Mouse (Mus musculus) midbrain, embryonic 15.5 days (tissue): ENCODE data around the gene Ctcf. TPM values are rescaled to one million over a fixed set of nuclear protein-coding genes. Genes with fewer than 3 reads are reported as not detected.
A peak's percentile ranks its signal among the peaks of the same experiment; 100 is the strongest.

Experiments used
- ATAC-seq: fragments of 200-750 bp; cut with Nextera tagmentation; replicated peaks from 2 replicates; pipeline ENCODE4 v1.8.0; 2017; ENCODE audit warnings: moderate TSS enrichment
- H3K27ac ChIP-seq: fragments of 300-500 bp; sonication (generic); 2 replicates; pipeline ENCODE4 v1.5.1; 2015; ENCODE audit warnings: mild to moderate bottlenecking, inconsistent platforms
- H3K27me3 ChIP-seq: fragments of 300-500 bp; sonication (generic); replicated peaks from 2 replicates; pipeline ENCODE4 v1.6.1; 2015; ENCODE audit warnings: inconsistent platforms
- H3K36me3 ChIP-seq: fragments of 300-500 bp; sonication (generic); replicated peaks from 2 replicates; pipeline ENCODE4 v1.6.1; 2015; ENCODE audit warnings: inconsistent platforms
- H3K4me1 ChIP-seq: fragments of 300-500 bp; sonication (generic); 2 replicates; pipeline ENCODE4 v1.6.1; 2015; ENCODE audit warnings: inconsistent platforms
- H3K4me2 ChIP-seq: fragments of 300-500 bp; sonication (generic); 2 replicates; pipeline ENCODE4 v1.6.1; 2015; ENCODE audit warnings: inconsistent platforms, mild to moderate bottlenecking, moderate library complexity
- H3K4me3 ChIP-seq: fragments of 300-500 bp; sonication (generic); 2 replicates; pipeline ENCODE4 v1.5.1; 2015; ENCODE audit warnings: mild to moderate bottlenecking, inconsistent platforms
- H3K9ac ChIP-seq: fragments of 300-500 bp; sonication (generic); 2 replicates; pipeline ENCODE4 v1.6.1; 2015; ENCODE audit warnings: mild to moderate bottlenecking, inconsistent platforms
- H3K9me3 ChIP-seq: fragments of 300-500 bp; sonication (generic); 2 replicates; pipeline ENCODE4 v1.6.1; 2016; ENCODE audit warnings: inconsistent platforms
- WGBS: fragments of 180-500 bp; shearing (Covaris S2); methylation state at CpG from one replicate; pipeline ENCODE4 v1.1.7; 2015; ENCODE audit warnings: mixed read lengths; 5-methylcytosine and 5-hydroxymethylcytosine counted together
- polyA plus RNA-seq: library from polyadenylated mRNA; unstranded; fragments of >200 nt; fragmentation: Nextera tagmentation; extraction: Ambion mirVana; gene quantifications from 2 replicates; pipeline ENCODE4 v1.2.1, GENCODE M21; 2015

The Ctcf gene
- polyA plus RNA-seq, 1 experiment from 2014 or later: 108 TPM

GRCm38 (mm10) chr8:105685325-105685724 is 49.0 kb downstream of the Ctcf start:
- ATAC-seq: no peak
- Histone ChIP-seq H3K9ac (no peak overlapping the region), H3K27ac (no peak overlapping the region), H3K9me3 (no peaks in the 10 kb centered on the region), H3K36me3 (peaks cover 35% of the 10 kb centered on the region; the same call in 1 of the 2 replicates), H3K4me1 (no peaks in the 10 kb centered on the region), H3K4me2 (no peak overlapping the region), H3K4me3 (no peak overlapping the region), H3K27me3 (no peaks in the 10 kb centered on the region)
- WGBS: 78% methylated on average over 7 of the region's 7 CpGs

GRCm38 (mm10) chr8:105685796-105686308 is 49.5 kb downstream of the Ctcf start, which contains the start of gene Carmil2:
Carmil2 (plus strand) TSS chr8:105686274.
- Histone ChIP-seq H3K4me3 (no peak within 1 kb of the TSS), H3K27me3 (no peaks in the 10 kb centered on the region), H3K9ac (no peak within 1 kb of the TSS), H3K4me2 (0 out of 2 replicates have a peak within 1 kb of the TSS, but pooled peaks have one; percentile 7), H3K27ac (no peak within 1 kb of the TSS), H3K36me3 (peaks cover 30% of the 10 kb centered on the region; the same call in 1 of the 2 replicates), H3K9me3 (no peaks in the 10 kb centered on the region), H3K4me1 (no peaks in the 10 kb centered on the region)
- ATAC-seq: peak; percentile 31; the same call in 1 of the 2 replicates
- WGBS: 13% methylated on average over 26 of the region's 26 CpGs

DNA sequence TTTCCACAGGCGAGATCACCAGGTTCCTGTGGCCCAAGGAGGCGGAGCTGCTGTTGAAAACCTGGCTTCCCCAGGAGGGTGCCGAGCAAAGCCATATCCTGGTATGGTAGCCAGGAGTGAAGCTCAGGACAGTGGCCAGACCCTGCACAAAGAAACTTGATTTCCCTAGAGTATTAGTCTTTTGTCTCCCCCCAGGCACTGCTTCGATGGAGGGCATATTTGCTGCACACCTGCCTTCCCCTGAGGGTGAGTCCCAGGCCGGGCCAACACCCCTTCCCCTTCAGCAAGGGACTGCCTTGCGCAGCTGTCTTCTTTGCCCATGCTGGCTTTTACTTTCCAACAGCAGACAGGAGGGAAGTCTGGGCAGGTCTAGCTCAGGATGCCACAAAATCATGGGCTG is 50.2 kb downstream of the Ctcf start:
- Histone ChIP-seq H3K4me2 (no peak overlapping the region), H3K27ac (no peak overlapping the region), H3K4me1 (no peaks in the 10 kb centered on the region), H3K27me3 (no peaks in the 10 kb centered on the region), H3K9me3 (no peaks in the 10 kb centered on the region), H3K36me3 (peaks cover 23% of the 10 kb centered on the region; the same call in 1 of the 2 replicates), H3K4me3 (no peak overlapping the region), H3K9ac (no peak overlapping the region)
- 59% methylated on average over 6 of the region's 6 CpGs for WGBS
- ATAC-seq: no peak

DNA sequence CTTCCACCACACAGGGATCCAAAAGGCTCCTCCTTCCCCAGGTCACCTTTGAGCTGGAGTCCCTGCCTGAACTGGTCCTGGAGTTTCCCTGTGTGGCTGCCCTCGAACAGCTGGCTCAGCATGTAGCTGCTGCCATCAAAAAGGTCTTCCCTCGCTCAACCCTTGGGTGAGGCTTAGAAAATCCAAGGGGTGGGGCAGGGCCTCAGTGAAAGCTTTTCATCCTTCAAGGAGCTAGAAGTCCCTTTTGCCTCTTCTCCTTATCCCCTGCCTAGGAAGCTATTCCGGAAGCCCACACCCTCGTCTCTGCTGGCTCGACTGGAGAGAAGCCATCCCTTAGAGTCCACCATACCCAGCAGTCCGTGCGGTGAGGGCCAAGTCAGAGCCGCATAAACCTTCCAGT is 51.1 kb downstream of the Ctcf start:
- WGBS: 57% methylated on average over 8 of the region's 8 CpGs
- no peaks in the 10 kb centered on the region for H3K9me3 ChIP-seq
- no peak overlapping the region for H3K27ac ChIP-seq
- no peak overlapping the region for H3K4me3 ChIP-seq
- H3K4me2 ChIP-seq: no peak overlapping the region
- no peaks in the 10 kb centered on the region for H3K27me3 ChIP-seq
- no peak for ATAC-seq
- peaks cover 15% of the 10 kb centered on the region; the same call in 1 of the 2 replicates for H3K36me3 ChIP-seq
- H3K4me1 ChIP-seq: no peaks in the 10 kb centered on the region
- H3K9ac ChIP-seq: no peak overlapping the region

DNA sequence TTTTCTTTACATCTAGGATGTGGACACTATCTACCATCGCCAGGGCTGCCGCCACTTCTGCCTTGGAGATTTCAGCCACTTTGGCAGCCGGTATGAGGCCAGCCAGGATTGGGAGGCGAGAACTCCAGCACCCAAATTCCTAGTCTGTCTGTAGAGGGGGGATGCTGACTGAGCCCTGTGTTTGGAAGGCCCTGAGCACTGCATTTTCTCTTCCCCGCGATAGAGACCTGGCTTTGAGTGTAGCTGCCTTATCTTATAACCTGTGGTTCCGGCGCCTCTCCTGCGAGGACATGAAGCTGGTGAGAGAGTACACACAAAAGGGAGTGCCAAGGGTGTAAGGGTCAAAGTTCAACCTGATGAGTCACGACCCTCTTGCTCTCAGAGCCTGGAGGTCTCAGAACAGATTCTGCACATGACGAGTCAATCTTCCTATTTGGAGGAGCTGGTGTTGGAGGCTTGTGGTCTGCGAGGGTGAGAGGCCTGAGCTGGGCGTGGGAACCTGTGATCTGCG is 51.9 kb downstream of the Ctcf start:
- no peak overlapping the region for H3K4me2 ChIP-seq
- H3K27ac ChIP-seq: no peak overlapping the region
- no peak for ATAC-seq
- no peak overlapping the region for H3K9ac ChIP-seq
- H3K27me3 ChIP-seq: no peaks in the 10 kb centered on the region
- H3K4me3 ChIP-seq: no peak overlapping the region
- 63% methylated on average over 14 of the region's 14 CpGs for WGBS
- no peaks in the 10 kb centered on the region for H3K9me3 ChIP-seq
- 0 out of 2 replicates have a peak, but pooled peaks cover 8% of the 10 kb centered on the region for H3K36me3 ChIP-seq
- H3K4me1 ChIP-seq: no peaks in the 10 kb centered on the region

DNA sequence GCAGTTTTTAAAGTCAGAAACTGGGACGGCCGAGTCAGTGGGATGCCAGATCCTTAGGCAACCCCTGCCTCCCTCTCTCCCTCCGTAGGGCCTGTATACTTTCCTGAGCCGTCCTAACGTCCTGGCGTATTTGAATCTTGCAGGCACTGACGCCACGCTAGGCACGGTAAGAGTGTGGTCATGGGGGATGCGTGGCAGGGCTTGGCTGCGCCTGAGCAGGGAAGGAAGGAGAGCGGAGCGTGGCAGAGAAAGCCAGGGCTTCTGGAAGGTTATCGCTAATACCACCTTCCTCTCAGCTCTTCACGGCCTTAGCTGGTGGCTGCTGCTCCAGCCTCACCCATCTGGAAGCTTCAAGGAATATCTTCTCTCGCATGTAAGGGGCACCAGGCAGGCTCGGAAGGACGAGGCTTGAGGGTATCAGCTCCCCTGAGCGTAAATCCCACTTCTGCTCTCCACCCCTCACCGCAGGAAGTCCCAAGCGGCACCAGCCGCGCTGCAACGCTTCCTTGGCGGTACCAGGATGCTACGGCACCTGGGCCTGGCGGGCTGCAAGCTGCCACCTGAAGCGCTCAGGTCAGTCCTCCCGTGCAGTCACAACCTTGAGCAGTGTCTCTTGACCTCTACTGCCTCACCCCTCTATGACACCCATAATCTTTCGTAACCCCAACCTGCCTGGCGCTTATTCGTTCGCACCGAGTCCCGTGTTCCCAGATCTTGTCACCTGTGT is 53.1 kb downstream of the Ctcf start:
- WGBS: 58% methylated on average over 35 of the region's 35 CpGs
- no peak overlapping the region for H3K4me2 ChIP-seq
- peaks cover under 1% of the 10 kb centered on the region for H3K4me1 ChIP-seq
- ATAC-seq: no peak
- no peaks in the 10 kb centered on the region for H3K27me3 ChIP-seq
- no peaks in the 10 kb centered on the region for H3K36me3 ChIP-seq
- H3K27ac ChIP-seq: no peak overlapping the region
- H3K9me3 ChIP-seq: no peaks in the 10 kb centered on the region
- no peak overlapping the region for H3K4me3 ChIP-seq
- H3K9ac ChIP-seq: no peak overlapping the region

DNA sequence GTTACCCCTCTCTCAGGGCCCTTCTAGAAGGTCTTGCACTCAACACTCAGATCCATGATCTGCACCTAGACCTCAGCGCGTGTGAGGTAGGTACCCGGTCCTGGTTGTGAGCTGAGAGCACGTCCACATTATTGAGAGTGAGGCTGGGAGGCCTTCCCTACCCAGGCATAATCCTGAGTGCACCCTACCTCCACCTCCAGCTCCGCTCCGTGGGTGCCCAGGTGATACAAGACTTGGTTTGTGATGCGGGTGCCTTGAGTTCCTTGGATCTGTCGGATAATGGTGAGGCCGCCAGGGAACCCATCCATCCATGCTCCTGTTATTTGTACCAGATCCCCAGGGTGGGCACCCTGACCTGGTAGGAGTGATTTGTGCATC is 53.6 kb downstream of the Ctcf start:
- whole genome bisulfite sequencing: 88% methylated on average over 9 of the region's 9 CpGs
- no peaks in the 10 kb centered on the region for H3K36me3 ChIP-seq
- no peaks in the 10 kb centered on the region for H3K9me3 ChIP-seq
- H3K4me3 ChIP-seq: no peak overlapping the region
- no peak for ATAC-seq
- H3K27me3 ChIP-seq: no peaks in the 10 kb centered on the region
- H3K9ac ChIP-seq: no peak overlapping the region
- H3K4me1 ChIP-seq: peaks cover 6% of the 10 kb centered on the region
- H3K4me2 ChIP-seq: no peak overlapping the region
- H3K27ac ChIP-seq: no peak overlapping the region

GRCm38 (mm10) chr8:105690978-105691377 is 54.6 kb downstream of the Ctcf start:
- H3K9me3 ChIP-seq: no peaks in the 10 kb centered on the region
- no peak overlapping the region for H3K9ac ChIP-seq
- no peaks in the 10 kb centered on the region for H3K27me3 ChIP-seq
- no peak for ATAC-seq
- H3K4me2 ChIP-seq: no peak overlapping the region
- no peak overlapping the region for H3K4me3 ChIP-seq
- 88% methylated on average over 14 of the region's 14 CpGs for WGBS
- H3K27ac ChIP-seq: no peak overlapping the region
- H3K36me3 ChIP-seq: no peaks in the 10 kb centered on the region
- H3K4me1 ChIP-seq: peaks cover 14% of the 10 kb centered on the region

GRCm38 (mm10) chr8:105692449-105693182 is 56.2 kb downstream of the Ctcf start:
- Histone ChIP-seq H3K4me3 (no peak overlapping the region), H3K27ac (no peak overlapping the region)
- no peak for ATAC-seq

DNA sequence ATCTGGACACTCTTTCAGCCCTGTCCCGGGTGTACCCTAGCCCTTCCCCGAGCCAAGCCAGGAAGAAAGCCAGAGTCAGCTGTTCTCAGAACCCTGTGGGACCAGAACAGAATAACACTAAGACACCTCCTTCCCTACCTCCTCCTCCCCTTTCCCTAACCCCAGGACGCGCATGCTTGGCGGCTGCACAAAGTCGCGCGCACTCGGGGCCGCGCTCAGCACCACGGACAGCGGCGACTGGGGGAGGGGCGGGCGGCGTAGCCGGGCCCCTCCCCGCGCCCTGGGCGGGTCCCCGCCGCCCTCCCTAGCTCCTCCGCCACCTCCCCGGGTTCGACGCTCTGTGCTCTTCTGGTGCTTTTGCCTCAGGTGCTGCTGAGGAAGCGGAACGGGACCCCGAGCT is 57.3 kb downstream of the Ctcf start:
- peak overlapping the region; percentile 64 for H3K4me2 ChIP-seq
- H3K36me3 ChIP-seq: peaks cover 19% of the 10 kb centered on the region
- H3K4me1 ChIP-seq: peaks cover 14% of the 10 kb centered on the region
- peak overlapping the region; percentile 64 for H3K9ac ChIP-seq
- peak overlapping the region; percentile 59 for H3K4me3 ChIP-seq
- no peaks in the 10 kb centered on the region for H3K9me3 ChIP-seq
- WGBS: 4% methylated on average over 30 of the region's 30 CpGs
- no peaks in the 10 kb centered on the region for H3K27me3 ChIP-seq
- peak overlapping the region; percentile 85 for H3K27ac ChIP-seq
- peak; percentile 72 for ATAC-seq

More at GRCm38 (mm10) chr8:105692449-105693182, 56.2 kb downstream of the Ctcf start:
- Histone ChIP-seq H3K27me3 (no peaks in the 10 kb centered on the region), H3K36me3 (peaks cover 9% of the 10 kb centered on the region), H3K9ac (no peak overlapping the region), H3K9me3 (no peaks in the 10 kb centered on the region), H3K4me2 (no peak overlapping the region), H3K4me1 (peaks cover 14% of the 10 kb centered on the region)
- 95% methylated on average over 11 of the region's 11 CpGs for WGBS

DNA sequence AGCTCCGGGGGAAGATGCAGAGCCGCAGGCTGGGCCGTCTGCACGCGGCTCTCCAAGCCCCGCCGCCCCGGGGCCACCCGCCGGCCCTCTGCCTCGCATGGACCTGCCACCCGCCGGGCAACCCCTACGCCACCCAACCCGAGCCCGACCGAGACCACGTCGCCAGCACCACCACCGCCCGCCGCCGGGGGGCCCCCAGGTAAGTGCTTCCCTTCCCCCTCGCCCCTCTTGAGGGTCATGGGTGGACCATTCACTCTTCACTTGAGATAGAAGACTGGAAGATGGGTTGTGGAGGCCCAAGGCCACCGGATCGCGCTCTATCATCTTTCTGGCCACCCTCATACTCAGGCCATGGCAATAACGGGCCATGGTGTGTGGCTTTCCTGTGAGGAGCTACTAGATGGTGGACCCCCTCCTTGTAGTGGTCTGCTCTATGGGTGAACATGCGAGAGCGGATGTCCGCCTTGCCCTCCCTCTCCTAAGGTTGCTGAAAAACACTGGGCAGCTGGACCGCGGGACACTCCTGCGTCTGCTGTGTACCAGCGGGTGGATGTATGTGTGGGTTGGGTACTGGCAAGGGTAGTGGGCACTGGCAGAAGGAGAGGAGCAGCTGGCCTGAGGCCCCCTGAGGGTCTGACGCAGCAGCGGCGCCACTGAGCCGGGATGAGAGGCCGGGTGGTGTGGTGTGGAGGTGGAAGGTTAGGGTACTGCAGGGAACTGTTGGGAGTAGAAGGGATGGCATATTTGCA is 57.9 kb downstream of the Ctcf start:
- 6% methylated on average over 40 of the region's 40 CpGs for WGBS
- ATAC-seq: peak; percentile 61

More for the DNA sequence above, 57.9 kb downstream of the Ctcf start:
- H3K4me3 ChIP-seq: peak overlapping the region; percentile 59
- H3K9ac ChIP-seq: peak overlapping the region; percentile 64
- H3K4me2 ChIP-seq: peak overlapping the region; percentile 64
- H3K9me3 ChIP-seq: no peaks in the 10 kb centered on the region
- peak overlapping the region; percentile 85 for H3K27ac ChIP-seq
- H3K27me3 ChIP-seq: no peaks in the 10 kb centered on the region
- peaks cover 20% of the 10 kb centered on the region for H3K36me3 ChIP-seq
- peaks cover 14% of the 10 kb centered on the region for H3K4me1 ChIP-seq
